Mouse (Mus musculus) bone marrow macrophage, adult 2 months (primary cell): ENCODE results near the gene Sesn3.

Experiments
- CTCF ChIP-seq: IDR thresholded peaks from 2 replicates; pipeline ENCODE4 v1.5.1; 2012; ENCODE audit warnings: low read depth, mild to moderate bottlenecking, low read length, moderate library complexity
- POLR2A ChIP-seq: IDR thresholded peaks from 2 replicates; pipeline ENCODE4 v1.6.1; 2012; ENCODE audit warnings: mild to moderate bottlenecking, low read depth, low read length, borderline replicate concordance

DNA sequence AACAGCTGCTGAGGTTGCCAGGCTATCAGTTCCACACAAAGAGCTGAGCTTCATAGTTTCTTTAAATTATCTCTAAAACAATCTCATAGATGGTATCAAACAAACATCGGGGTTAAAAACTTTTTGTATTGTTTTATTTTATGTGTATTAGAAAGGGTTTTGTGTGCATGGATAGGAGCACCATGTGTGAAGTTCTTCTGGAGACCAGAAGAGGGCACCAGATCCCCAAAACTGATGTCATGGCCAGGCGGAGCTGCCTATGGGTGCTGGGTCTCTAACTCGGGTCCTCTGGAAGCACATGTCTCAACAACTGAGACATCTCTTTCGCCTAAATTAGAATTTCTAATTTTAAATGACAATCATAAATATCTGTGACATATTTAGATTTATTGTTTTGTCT is 73.5 kb downstream of the Sesn3 start:
- peak; percentile 48 for TF ChIP-seq CTCF
- no peak for TF ChIP-seq POLR2A
